Mouse (Mus musculus): Measurements from ENCODE around the gene Zfp346. TPM values are rescaled to one million over a fixed set of nuclear protein-coding genes. Genes with fewer than 3 reads are reported as not detected.

Gene Zfp346
- total RNA-seq, 2 experiments from 2014 or later, result 45.8 to 50.9 TPM

Other genes starting within 250 kb of the Zfp346 start
- gene Unc5a, start 155.9 kb upstream of the Zfp346 start, total RNA-seq (2021), result 1 to 10 TPM; 6.0 to 6.4 TPM
- gene Hk3, start 83.9 kb upstream of the Zfp346 start, total RNA-seq (2021), result 1 to 10 TPM in 1 of 2 experiments, under 1 TPM in 1; 0.72 to 1.1 TPM
- gene Uimc1, start 5.0 kb upstream of the Zfp346 start, total RNA-seq (2021), result 10 to 100 TPM; 27.1 to 29.4 TPM
- gene Gm17617, start 28.2 kb downstream of the Zfp346 start, total RNA-seq (2021), result not detected
- gene Fgfr4, start 47.3 kb downstream of the Zfp346 start, total RNA-seq (2021), result 10 to 100 TPM; 35.9 to 61.1 TPM
- gene Nsd1, start 104.5 kb downstream of the Zfp346 start, total RNA-seq (2021), result 100 to 1,000 TPM; 103 to 115 TPM
- 100 to 1,000 TPM; 149 to 154 TPM for gene Prelid1, start 215.2 kb downstream of the Zfp346 start, total RNA-seq (2021)
- 10 to 100 TPM; 56.9 to 63.8 TPM for gene Rab24, start 216.6 kb downstream of the Zfp346 start, total RNA-seq (2021)
- 1 to 10 TPM; 2.9 to 3.0 TPM for gene Mxd3, start 224.5 kb downstream of the Zfp346 start, total RNA-seq (2021)

All from adrenal gland, postnatal 36 days (tissue).